Mouse (Mus musculus) ovary, postnatal 36 days (tissue): ENCODE results near the gene Duox1.

Experiments used
- DNase-seq: peaks from one replicate; pipeline ENCODE4 v3.0.0; 2022; ENCODE audit warnings: low spot score, mixed read lengths

Duox1 gene

DNA sequence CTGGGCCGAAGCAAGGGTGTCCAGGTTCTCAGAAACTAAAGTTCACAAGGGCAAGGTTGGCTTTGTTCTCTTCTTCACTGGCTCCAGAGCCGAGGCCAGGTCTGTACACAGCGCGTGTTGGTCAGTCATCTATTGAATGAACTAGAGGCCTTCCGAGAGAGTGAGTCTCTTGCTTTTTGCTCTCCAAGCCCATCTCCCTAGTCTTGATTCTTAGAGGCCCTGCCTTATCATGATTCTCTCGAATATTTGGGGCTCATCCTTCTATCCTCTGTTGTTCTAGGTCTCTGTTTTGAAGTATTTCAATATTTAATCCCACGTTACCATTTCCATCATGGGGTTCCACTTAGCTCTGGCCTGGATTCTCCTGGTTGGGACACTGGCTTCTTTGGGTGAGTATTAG, at the start of gene Duox1:
Duox1 (plus strand) TSS at position 301 of the 400 bp plus-strand sequence.
- DNase-seq: no peak

DNA sequence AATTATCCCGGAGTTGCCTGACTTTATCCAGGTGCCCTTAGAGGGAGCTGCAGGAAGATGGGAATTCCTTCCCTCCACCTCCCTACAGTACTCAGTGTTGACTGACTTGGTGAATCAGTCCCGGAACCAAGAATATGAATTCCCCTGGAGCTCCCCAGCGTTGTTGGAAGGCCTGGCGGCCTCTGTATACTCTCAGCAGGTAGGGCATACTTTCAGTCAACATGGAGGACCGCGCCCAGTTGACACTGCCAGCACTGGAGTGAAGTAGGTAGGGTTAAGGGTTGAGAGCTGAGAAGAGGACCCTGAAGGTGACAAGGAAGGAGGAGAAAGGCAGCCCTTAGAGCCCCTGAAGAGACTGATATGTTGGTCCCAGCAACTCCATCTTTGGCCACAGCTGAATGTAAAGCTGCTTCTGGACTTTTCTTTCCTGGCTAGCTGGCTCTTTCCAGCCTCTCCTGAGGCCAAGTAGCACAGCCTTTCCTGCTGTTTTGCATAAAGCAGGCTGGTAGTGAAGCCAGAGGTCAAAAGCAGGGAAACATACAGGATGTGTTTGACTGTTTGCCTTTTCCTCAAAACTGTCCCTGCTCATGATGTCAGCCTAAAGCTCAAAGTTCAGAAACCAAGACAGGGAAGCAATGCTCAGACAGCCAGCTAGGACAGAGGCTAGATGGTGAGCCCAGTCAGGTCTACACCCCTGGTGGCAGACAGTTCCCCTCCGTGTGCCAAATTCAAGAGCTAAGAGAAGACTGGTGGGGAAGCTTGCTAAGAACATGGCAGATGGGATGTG, 48.9 kb upstream of the Duox1 start:
- no peak for DNase-seq

DNA sequence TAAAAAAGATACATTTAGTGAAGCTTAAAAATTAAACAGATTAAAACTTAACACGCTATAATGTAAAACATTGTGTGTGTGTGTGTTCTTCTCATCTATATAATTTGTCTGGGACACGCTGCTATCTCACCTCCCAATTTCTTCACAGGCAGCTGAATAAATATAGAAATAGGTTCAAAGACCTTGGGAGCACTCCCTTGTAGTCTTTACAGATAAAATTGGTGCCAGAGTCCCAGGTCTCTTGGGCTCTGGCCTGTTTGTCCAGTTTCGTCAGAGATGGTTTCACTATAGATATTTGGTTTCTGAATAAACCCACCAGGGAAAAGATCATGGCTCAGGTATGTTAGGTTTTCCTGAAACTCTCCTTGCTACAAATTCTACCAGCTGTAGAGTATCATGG, 36.7 kb upstream of the Duox1 start:
- no peak for DNase-seq

DNA sequence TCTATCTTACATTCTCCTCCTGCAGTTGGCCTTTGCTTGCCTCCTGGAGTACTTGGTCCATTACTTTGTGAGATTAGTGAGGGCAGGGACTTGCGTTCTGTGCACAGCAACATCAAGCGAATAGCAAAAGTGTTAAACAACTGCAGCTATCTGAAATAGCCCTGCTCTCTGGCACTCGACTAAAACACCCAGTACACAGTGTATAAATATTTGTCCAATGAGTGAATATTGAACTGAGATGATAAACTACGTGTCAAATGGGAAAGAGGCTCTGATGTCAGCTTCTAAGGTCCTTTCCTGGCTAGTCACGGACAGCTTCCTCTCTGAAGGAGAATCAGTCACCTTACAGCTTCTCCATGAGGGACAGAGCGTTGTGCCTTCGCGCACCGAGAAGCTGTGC, 31.4 kb upstream of the Duox1 start:
- no peak for DNase-seq

DNA sequence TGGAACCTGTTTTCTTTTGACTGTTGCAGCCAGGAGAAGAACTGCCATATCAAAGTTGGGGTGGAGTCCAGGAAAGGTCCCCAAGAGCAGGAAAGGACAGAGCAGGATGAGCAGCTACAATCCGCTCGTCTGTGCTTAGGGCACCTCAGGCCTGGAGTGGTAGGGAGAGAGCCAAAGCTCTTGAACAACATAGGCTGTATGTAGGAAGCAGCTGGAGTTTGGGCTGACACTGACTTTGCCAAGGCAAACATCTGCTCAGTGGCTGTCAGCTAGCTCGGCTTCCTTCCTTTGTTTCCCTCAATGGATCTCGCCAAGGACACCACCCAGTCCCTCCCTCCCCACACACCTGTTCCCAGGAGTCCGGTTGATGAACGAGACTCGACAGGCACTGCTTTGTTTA, 29.3 kb upstream of the Duox1 start:
- DNase-seq: no peak

DNA sequence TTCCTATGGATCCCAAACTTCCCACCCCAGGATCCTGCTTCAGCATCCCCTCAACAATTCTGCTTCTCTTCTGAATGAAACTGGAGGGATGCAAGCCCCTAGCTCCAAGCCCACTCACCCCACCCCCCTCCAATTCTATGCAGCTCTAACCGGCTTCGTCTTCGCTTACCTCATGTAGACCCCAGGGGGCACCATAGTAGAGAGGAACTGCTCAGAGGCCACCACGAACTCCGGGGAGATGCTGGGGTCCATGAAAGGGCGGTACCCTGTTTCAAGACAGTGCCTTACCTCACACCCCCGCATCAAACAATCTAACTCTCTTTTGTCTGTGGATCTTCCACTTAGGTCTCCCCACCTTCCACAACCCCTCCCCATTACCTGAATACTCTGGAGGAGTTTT, 20.6 kb upstream of the Duox1 start:
- no peak for DNase-seq

DNA sequence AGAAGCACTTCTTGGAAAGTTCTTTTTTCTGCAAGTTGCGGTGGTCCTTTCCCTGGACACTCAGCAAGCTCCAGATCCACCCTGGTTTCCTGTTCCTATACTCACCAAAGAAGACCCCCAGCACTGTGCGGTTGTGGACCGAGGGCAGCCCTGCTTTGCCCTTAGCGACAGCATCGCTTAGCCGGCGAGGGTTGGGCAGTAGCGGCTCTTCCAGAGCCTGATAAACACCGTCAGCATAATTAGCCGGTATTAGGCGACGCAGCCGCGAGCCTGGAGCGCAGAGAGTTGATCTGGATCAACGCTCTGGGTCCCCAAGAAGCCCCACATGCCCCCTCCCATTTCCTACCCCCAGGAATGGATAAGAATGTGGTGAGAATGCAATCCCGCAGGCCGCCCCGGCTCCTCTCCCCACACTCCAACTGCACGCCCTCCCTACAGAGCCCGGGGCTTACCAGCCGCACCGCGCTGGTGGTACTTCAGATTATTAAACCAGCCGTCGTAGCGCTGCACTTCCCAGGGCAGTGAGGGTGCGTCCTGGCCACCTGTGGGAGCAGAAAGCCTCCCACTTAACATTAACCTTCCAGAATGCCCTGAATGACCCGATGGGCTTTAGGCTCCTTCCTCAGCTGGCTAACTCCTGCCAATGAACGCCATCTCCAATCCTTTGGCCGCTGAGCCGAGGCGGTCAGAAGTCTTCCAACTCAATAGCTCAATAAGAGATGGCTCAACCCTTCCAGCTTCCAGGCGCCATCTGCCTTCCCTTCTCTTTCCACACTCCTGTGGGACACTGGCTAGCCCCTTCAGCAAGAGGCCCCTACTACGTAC, 18.0 kb upstream of the Duox1 start:
- DNase-seq: no peak

DNA sequence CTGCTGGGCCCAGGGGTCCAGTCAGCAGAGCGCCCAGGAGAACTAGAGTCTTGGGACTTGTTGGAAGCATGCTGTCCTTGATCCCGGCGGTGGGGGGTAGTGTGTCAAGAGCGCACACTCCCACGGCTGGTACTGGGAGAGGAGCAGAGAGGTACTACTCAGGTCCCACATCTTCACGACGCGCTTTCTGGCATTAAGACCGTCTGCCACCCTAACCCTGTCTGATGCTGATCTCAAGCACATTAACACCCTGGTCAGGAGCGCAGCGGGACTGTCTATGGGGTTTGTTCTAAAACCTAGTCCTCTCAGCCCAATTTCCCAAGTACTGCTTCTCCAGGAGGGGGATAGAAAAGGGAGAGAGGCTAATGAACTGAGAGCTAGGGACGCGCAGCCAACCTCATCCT, 17.4 kb upstream of the Duox1 start, which contains the start of gene Duox2:
Duox2 (minus strand) TSS at position 354 of the 404 bp plus-strand sequence.
- DNase-seq: no peak

DNA sequence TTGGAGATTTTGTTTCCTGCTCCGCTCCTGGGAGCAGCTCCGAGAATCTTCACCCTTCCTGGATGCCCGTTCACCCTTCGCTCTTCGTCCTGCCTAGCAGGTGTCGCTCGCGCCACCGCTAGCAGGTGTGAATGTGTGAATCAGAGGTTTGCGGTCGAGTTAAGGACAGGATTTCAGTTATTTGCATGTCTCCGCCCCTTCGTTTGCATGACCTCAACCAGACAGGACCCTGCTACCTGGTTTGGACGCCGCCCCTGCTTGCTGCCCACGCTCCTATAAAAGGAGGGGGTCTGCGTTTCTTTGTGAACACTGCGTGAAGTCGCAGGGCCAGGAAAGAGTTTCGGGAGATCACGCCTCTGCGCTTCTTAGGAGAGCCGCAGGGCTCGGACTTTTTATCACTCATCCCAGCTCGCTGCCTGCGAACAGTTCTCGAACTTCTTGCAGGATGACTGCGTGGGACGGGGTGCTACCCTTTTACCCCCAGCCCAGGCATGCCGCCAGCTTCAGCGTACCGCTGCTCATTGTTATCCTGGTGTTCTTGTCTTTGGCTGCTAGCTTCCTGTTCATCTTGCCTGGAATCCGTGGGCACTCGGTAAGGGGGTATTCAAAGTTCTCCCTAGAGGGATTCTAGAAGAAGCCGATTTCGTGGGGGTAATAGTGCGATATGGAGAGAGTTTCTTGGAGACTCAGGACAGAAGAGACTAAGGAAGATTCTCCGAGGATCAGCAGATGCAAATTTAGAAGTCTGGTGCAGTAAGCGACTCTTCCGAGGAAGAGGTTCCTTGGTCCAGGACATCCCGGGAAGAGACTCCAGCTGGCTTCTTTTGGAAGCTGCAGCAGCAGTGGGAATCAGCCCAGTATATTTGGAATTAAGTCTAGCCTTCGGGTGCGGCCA, 16.6 kb upstream of the Duox1 start, which contains the start of gene Duoxa2:
Duoxa2 (plus strand) TSS at position 305 of the 895 bp plus-strand sequence.
- no peak for DNase-seq

DNA sequence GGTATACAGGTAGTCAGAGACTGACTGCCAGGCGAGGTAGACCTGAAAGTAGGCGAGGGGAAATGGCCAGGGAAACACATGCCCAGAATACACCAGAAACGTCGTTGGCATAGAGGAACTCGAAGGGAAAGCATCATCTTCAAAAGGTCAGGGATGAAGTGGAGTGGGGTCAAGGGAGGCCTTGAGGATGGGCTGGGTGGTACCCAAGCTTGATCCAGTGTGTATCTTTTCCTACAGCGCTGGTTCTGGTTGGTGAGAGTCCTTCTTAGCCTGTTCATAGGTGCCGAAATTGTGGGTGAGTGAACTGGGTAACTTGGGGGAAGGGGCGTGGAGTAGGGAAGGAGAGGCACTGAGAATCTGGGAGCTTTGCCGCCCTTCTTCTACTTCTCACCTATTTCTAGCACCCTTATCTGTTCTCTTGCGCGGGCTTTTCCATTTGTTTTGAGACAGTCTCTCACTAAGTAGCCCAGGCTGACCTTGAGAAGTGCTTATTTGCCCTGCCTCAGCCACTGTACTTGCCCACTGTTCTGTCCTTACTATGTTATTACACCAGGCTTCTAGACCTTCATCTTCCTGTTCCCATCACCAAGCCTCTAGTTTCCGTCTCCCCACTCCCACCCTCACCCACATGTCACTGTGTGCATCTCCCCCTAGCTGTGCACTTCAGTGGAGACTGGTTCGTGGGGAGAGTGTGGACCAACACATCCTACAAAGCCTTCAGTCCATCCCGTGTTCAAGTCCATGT, 15.4 kb upstream of the Duox1 start:
- DNase-seq: no peak

DNA sequence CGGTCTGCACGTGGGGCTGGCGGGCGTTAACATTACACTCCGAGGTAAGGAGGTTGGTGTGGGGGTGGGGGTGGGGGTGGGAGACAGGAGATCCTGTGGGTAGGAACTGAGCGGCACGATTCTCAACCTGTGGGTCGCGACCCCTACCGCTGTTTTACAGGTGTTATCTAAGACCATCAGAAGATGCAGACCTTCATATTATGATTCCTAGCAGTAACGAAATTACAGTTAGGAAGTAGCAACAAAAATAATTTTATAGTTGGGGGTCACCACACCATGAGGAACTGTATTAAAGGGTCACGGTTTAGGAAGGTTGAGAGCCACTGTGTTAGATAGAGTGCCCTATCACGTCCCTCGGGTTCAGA, 14.8 kb upstream of the Duox1 start:
- DNase-seq: no peak

DNA sequence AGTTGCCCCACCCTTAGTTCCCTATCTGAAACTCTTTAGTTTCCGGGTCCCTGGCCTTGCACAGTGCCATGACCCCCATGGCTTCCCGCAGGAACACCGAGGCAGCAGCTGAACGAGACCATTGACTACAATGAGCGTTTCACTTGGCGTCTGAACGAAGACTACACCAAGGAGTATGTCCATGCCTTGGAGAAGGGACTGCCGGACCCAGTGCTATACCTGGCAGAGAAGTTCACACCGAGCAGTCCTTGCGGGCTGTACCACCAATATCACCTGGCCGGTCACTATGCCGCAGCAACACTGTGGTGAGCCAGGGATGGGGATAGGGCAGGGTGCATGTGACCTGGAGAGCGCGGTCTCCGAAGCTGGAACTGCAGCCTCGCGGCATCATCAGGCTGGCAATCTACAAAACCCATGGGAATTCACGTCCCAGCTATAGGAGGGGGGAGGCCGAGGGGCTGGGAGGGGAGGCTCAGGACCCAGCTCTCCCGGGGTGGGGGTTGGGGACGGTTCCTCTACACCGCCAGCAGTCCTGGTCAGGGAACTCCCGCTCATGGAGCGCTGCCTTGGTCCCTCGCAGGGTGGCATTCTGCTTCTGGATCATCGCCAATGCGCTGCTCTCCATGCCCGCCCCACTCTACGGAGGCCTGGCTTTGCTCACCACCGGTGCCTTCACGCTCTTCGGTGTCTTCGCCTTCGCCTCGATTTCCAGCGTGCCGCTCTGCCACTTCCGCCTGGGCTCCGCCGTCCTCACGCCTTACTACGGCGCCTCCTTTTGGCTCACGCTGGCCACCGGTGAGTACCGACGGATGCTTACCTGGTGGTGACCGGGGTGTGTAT, 14.2 kb upstream of the Duox1 start:
- peak; percentile 38 for DNase-seq

DNA sequence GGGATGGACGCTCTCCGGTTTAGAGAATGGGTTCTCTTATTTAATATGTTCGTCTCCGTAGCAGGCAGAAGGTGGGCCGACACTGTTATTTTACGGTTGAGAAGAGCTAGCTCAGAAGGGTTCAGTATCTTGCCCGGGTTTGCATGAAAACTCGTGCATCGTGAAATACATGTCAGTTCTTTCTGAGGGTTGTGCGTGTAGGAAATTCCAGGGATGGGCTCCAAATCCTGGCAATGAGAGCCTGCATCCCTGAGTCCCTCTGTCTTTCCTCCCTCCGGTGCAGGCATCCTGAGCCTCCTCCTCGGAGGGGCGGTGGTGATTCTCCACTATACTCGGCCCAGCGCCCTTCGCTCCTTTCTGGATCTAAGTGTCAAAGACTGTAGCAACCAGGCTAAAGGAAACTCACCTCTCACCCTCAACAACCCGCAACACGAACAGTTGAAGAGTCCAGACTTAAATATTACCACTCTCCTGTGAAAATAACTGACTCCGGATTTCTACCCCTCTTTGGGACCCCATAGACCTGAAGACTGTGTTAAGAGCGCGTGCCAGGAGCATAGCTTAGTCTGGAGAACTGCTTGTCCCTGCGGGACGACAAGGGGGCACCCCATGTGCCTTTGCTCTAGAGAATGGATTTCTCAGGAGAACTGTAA, 13.4 kb upstream of the Duox1 start:
- DNase-seq: no peak

DNA sequence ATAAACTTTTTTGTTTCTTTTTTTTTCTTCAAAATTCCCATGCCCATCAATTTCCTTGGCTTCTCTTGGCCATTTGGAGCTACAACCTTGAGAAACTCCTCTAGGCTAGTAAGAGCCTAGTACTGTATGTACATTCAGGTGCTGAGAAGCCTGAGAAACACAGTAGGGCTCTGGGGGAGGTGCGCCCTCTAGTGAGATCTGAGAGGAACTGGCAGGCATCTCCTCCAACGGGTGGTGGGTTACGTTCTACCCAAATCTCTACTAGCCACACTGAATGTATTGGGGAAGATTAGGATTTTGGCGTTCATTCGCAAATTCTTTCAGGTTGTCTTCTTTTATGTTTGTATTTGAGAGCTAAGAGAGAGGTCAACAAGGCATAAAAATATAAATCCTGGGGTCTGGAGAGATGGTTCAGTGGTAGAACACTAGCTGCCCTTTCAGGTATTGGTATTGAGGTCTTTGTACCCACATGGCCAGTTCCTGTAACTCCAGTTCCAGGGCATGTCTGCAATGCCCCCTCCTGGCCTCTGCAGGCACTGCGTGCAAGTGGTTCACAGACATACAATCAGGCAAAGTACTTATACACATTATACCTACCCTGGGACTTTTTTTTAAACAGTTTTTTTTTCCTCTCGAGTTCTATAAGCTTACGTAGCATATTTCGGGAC, 12.8 kb upstream of the Duox1 start:
- DNase-seq: peak; percentile 49

DNA sequence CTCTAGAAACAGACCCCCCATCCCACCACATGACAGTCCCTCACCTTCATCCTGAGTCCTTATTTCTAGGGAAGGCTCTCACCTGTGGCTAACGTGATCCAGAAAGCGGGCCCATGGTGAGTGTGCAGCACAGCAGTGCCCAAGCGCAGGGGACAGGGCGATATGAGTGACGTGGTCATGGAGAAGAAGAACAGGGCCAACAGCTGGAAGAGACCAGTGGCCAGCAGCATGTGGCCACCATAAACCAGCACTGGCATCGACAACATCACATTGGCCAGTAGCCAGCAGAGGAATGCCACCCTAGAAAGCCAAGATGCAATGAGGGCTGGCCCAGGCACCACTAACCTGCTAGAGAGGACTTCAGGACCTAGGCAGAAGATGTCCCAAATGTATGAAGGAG, 10.9 kb upstream of the Duox1 start:
- no peak for DNase-seq

DNA sequence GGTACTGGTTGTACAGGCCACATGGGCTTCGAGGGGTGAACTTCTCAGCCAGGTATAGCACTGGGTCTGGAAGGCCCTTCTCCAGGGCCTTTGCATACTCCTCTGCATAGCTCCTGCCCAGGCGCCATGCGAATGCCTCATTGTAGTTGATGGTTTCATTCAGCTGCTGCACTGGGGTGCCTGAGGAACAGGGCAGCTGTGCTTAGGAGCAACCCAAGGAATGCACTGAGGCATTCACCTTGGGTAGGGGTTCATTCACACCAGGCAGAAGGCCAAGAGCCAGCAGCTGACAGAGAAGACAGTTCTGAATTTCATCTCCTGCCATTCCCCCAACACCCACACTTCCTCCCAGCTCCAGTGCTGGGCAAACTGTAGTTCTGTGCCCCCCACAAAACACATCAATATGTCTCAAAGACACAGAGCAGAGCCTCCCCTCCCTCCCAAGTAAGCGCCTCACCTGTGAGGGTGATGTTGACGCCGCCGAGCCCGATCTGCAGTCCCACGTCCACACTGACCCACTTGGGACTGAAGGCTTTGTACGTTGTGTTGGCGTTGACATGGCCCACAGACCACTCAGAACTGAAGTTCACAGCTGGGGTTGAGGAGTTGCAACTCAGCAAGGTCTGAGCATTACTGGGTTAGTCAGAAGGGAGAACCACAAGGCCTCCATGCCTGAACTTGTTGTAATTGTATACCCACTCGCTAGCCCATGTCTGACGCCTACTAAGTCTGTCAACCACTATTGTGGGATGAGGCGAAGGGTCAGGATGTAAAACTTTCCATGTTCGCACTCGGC, 10.2 kb upstream of the Duox1 start:
- no peak for DNase-seq

DNA sequence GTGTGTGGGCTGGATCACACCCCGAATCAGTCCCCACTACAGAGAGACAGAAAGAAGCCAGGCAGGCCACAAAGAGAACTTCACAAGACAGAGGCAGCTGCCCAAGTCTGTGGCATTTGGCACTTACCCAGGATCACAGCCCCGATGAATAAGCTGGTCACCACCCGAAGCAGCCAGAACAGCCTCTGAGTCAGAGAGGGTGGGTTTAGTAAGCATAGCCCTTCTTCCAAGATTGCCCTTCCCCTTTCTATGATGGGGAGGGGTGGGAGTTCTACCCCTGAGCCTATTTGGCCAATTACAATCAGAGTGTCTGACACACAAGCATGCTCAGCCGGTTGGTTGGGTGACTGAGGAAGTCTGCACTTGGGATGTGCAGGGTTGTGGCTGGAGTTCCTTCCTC, 9.3 kb upstream of the Duox1 start:
- DNase-seq: no peak

DNA sequence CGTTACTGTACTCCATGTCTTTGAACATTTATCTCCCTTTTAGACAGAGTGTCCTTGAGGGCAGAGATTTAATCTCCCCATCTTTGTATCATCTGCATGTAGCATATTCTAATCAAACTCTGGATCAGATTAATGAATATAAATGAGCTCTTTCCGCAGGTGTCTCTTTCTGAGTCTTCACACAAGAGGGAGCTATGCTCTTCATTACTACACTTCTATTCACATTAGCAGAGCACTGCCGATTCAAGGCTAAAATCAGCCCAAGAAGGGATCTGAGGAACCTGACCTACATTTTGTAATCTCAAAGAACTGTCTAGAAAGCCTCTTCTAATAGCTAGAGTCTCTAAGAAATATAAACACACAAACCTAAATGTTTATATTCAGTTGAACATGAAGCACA, 5.8 kb upstream of the Duox1 start:
- no peak for DNase-seq

DNA sequence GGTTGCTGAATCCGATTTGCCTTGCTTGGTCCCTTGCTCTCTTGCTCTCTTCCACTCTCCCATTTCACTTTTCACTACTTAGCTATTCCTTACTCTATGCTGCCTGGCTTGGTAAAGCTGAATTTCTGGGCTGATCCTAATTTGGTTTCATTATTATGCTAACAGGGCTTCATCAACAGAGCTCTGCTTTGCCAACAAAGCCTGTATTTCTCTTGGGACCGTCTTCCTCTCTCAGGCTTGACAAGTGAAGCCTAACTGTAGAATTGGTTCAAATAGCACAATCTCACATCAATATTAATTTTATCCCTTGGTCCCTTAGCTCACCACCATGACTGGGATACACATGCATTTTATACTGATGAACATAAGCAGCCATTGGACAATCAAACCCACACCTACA, 3.9 kb upstream of the Duox1 start:
- DNase-seq: no peak
